Comparison of ENCODE assay signal across 9 mouse cellular contexts in the genomic region with DNA sequence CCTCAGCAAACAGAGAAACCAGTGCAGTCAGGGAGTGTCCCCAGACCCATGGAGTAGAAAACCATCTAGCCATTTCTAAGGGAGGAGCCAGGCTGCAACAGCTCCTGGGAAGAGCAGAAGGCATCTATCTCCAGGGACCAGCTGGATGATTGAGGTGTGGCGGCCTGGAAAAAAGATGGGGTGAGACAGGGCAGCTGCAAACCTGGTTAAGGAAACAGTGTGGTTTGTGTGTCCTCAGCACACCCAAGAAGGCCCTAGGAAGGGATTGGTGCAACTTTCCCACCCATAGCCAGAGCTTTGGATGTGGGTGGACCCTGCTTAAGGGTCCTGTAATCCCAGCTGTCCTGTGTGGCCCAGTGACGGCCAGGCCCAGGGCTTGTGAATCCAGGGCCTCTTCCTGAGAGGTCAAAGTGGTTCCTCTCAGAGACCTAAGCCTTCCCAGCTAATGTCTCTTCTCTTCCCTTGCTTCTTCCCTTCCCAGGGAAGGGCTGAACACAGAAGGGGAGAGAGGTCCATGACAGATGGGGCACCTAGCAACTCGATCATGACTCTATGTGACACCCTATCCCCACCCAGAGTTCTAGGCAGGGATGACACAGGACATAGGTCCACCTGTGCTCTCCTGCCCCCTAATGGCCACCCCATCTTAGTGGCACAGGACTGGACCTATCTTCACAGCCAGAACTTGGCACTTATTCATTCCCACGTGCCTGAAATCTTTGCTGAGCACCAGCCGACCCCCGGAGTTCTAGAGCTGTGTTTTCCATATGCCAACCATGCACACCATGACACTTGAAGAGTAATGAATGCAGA. TPM values are rescaled to one million over a fixed set of nuclear protein-coding genes. Genes with fewer than 3 reads are reported as not detected.
DNase-seq lines count a peak whose midpoint lies in the region; TF ChIP-seq lines count a peak whose summit lies in the region.
"Had no signal": no experiment of that assay in that cellular context is flagged by ENCODE, and none has a peak within 500 bp of the region (broad histone marks: within the 10 kb centered on the region; RNA-seq: fewer than 3 reads in every experiment).

No protein-coding gene starts in this region.

- no peak for TF ChIP-seq POLR2A in testis, adult 2 months (IDR thresholded peaks at IDR 0.05; ENCODE audit: control insufficient read depth, low read depth, low read length)

- intact Hi-C loops in gastrocnemius, adult 2 months (cut with DNase I), result no loop called here

- DNase-seq in testis, postnatal 14 days (ENCODE audit: low spot score), result no peak
- DNase-seq in adrenal gland, postnatal 14 days, result peak; percentile 79
- DNase-seq in gastrocnemius, adult 2 months, result peak; percentile 67
- DNase-seq in kidney, postnatal 10 days, result peak; percentile 67
- DNase-seq in naive thymus-derived CD4-positive, alpha-beta T cell, adult 2 months (ENCODE audit: low read depth), result peak; percentile 70
- no peak for DNase-seq in urinary bladder, postnatal 10 days (ENCODE audit: low spot score)
- no peak for DNase-seq in left cerebral cortex, adult 11 months (ENCODE audit: low spot score)

- H3K27me3 ChIP-seq in testis, adult 2 months (ENCODE audit: control insufficient read depth, insufficient read depth, low read length), result no peaks in the 10 kb centered on the region
- H3K27me3 ChIP-seq: neural tube, embryonic 12.5 days had no signal

- H3K36me3 ChIP-seq in testis, adult 2 months (ENCODE audit: control insufficient read depth, insufficient read depth, low read length), result no peaks in the 10 kb centered on the region
- H3K36me3 ChIP-seq: neural tube, embryonic 12.5 days had no signal

- peaks cover 3% of the 10 kb centered on the region; the same call in 1 of the 2 replicates for H3K4me1 ChIP-seq in testis, adult 2 months (ENCODE audit: control insufficient read depth, insufficient read depth, low read length)
- H3K4me1 ChIP-seq: neural tube, embryonic 12.5 days had no signal

- peak; percentile 44; the same call in 1 of the 2 replicates for TF ChIP-seq CTCF in testis, adult 2 months (IDR thresholded peaks at IDR 0.05; ENCODE audit: control insufficient read depth, insufficient read depth, insufficient replicate concordance, low read depth, low read length)
- TF ChIP-seq CTCF in gastrocnemius, adult 2 months (IDR thresholded peaks at IDR 0.05), result peak; percentile 65

- no peak overlapping the region for H3K27ac ChIP-seq in testis, adult 2 months (ENCODE audit: control insufficient read depth, insufficient read depth, low read depth, low read length)
- H3K27ac ChIP-seq in gastrocnemius, adult 2 months, result no peak overlapping the region
- H3K27ac ChIP-seq: neural tube, embryonic 12.5 days had no signal

- H3K4me3 ChIP-seq in testis, adult 2 months (ENCODE audit: control insufficient read depth, low read depth, low read length), result no peak overlapping the region
- H3K4me3 ChIP-seq in gastrocnemius, adult 2 months, result no peak overlapping the region
- H3K4me3 ChIP-seq: neural tube, embryonic 12.5 days had no signal

RNA-seq across cellular contexts. Expression of gene Purb, which starts 14.2 kb away (rescaled TPM):
- polyA plus RNA-seq in testis, adult 2 months (2012; rRNA removed), result 5.6 and 6.0 TPM in 2 replicates
- total RNA-seq in adrenal gland, postnatal 14 days (2021), result 73.6 and 75.8 TPM in 2 replicates
- 10 to 100 TPM; 19.9 to 23.5 TPM for total RNA-seq in gastrocnemius, adult 2 months (2021)

RNA-seq across cellular contexts. Expression of gene Myo1g, which starts 30.9 kb away (rescaled TPM):
- polyA plus RNA-seq in testis, adult 2 months (2012; rRNA removed), result 0.31 and 0.46 TPM in 2 replicates
- total RNA-seq in adrenal gland, postnatal 14 days (2021), result 4.0 and 11.8 TPM in 2 replicates
- total RNA-seq in gastrocnemius, adult 2 months (2021), result under 1 TPM; 0.36 to 0.56 TPM

RNA-seq across cellular contexts. Expression of gene H2afv, which starts 45.7 kb away (rescaled TPM):
- polyA plus RNA-seq in testis, adult 2 months (2012; rRNA removed), result 26.2 and 30.5 TPM in 2 replicates
- total RNA-seq in adrenal gland, postnatal 14 days (2021), result 84.2 and 99.3 TPM in 2 replicates
- 10 to 100 TPM; 44.2 to 70.3 TPM for total RNA-seq in gastrocnemius, adult 2 months (2021)

RNA-seq across cellular contexts. Expression of gene Ccm2, which starts 56.8 kb away (rescaled TPM):
- 21.1 and 22.5 TPM in 2 replicates for polyA plus RNA-seq in testis, adult 2 months (2012; rRNA removed)
- 37.6 and 47.5 TPM in 2 replicates for total RNA-seq in adrenal gland, postnatal 14 days (2021)
- 10 to 100 TPM; 20.8 to 23.8 TPM for total RNA-seq in gastrocnemius, adult 2 months (2021)

Comparison
In these comparisons a context has a peak if more than half of its experiments do, and no peak if none do; other contexts are left out.
1. DNase-seq: peak in adrenal gland, postnatal 14 days (single experiment), gastrocnemius, adult 2 months (single experiment), kidney, postnatal 10 days (single experiment) and naive thymus-derived CD4-positive, alpha-beta T cell, adult 2 months (single experiment); none in testis, postnatal 14 days (single experiment), urinary bladder, postnatal 10 days (single experiment) and left cerebral cortex, adult 11 months (single experiment).